Comparison of ENCODE assay signal across 27 mouse cellular contexts in genomic region chr14:28467956-28468355, GRCm38 (mm10). TPM values are rescaled to one million over a fixed set of nuclear protein-coding genes. Genes with fewer than 3 reads are reported as not detected.
A peak's percentile ranks its signal among the peaks of the same experiment; 100 is the strongest.
DNase-seq lines count a peak whose midpoint lies in the region; ATAC-seq and TF ChIP-seq lines count a peak whose summit lies in the region.
"Had no signal": no experiment of that assay in that cellular context is flagged by ENCODE, and none has a peak within 500 bp of the region (broad histone marks: within the 10 kb centered on the region; RNA-seq: fewer than 3 reads in every experiment).

No protein-coding gene starts in this region.

- H3K27me3 ChIP-seq in forebrain, embryonic 14.5 days (replicated peaks; ENCODE audit: control insufficient read depth, insufficient read depth, low read length) = peaks cover 18% of the 10 kb centered on the region; the same call in 1 of the 2 replicates
- no peaks in the 10 kb centered on the region; the same call in 1 of the 2 replicates for H3K27me3 ChIP-seq in forebrain, postnatal 0 days (ENCODE audit: insufficient read depth, low read length)
- no peaks in the 10 kb centered on the region for H3K27me3 ChIP-seq in lung, embryonic 14.5 days (ENCODE audit: insufficient read depth, low read length)
- no peaks in the 10 kb centered on the region for H3K27me3 ChIP-seq in limb, embryonic 14.5 days (ENCODE audit: control insufficient read depth, insufficient read depth, low read length)
- peaks cover 43% of the 10 kb centered on the region for H3K27me3 ChIP-seq in hindbrain, embryonic 13.5 days
- H3K27me3 ChIP-seq: heart, embryonic 12.5 days; lung, embryonic 15.5 days; neural tube, embryonic 15.5 days had no signal

- no peak for TF ChIP-seq POLR2A in limb, embryonic 14.5 days (IDR thresholded peaks at IDR 0.05; ENCODE audit: borderline replicate concordance, extremely low read depth, insufficient read depth, insufficient read length)

- H3K27ac ChIP-seq in forebrain, embryonic 14.5 days (ENCODE audit: low read depth, low read length) = no peak overlapping the region
- no peak overlapping the region for H3K27ac ChIP-seq in forebrain, postnatal 0 days (ENCODE audit: low read depth, low read length)
- no peak overlapping the region for H3K27ac ChIP-seq in lung, embryonic 14.5 days (ENCODE audit: low read depth)
- 0 out of 2 replicates have a peak overlapping the region, but pooled peaks have one; percentile 63 for H3K27ac ChIP-seq in limb, embryonic 14.5 days (replicated peaks; ENCODE audit: low read depth, low read length)
- H3K27ac ChIP-seq in hindbrain, embryonic 13.5 days = no peak overlapping the region
- H3K27ac ChIP-seq: embryonic facial prominence, embryonic 12.5 days; forebrain, embryonic 15.5 days; hindbrain, embryonic 10.5 days; liver, embryonic 14.5 days; lung, embryonic 15.5 days; midbrain, embryonic 10.5 days; neural tube, embryonic 15.5 days had no signal

- H3K9me3 ChIP-seq in forebrain, embryonic 14.5 days (replicated peaks; ENCODE audit: control insufficient read depth, low read length) = no peaks in the 10 kb centered on the region
- no peaks in the 10 kb centered on the region for H3K9me3 ChIP-seq in forebrain, postnatal 0 days (ENCODE audit: low read length)
- no peaks in the 10 kb centered on the region for H3K9me3 ChIP-seq in lung, embryonic 14.5 days (ENCODE audit: low read depth, low read length)
- H3K9me3 ChIP-seq in limb, embryonic 14.5 days (ENCODE audit: control insufficient read depth, low read length) = no peaks in the 10 kb centered on the region
- no peaks in the 10 kb centered on the region for H3K9me3 ChIP-seq in hindbrain, embryonic 13.5 days
- H3K9me3 ChIP-seq: embryonic facial prominence, embryonic 12.5 days; forebrain, embryonic 15.5 days; heart, embryonic 12.5 days; hindbrain, embryonic 10.5 days; lung, embryonic 15.5 days; midbrain, embryonic 10.5 days; neural tube, embryonic 15.5 days had no signal

- TF ChIP-seq CTCF in forebrain, postnatal 0 days (IDR thresholded peaks at IDR 0.05; ENCODE audit: low read depth) = no peak
- TF ChIP-seq CTCF in lung, embryonic 14.5 days (IDR thresholded peaks at IDR 0.05; ENCODE audit: low read depth) = no peak

- WGBS in forebrain, embryonic 14.5 days = 13% methylated on average over 5 of the region's 5 CpGs
- 17% methylated on average over 5 of the region's 5 CpGs for WGBS in forebrain, postnatal 0 days
- 42% methylated on average over 5 of the region's 5 CpGs for WGBS in lung, embryonic 14.5 days
- 8% methylated on average over 5 of the region's 5 CpGs for WGBS in limb, embryonic 14.5 days
- 48% methylated on average over 5 of the region's 5 CpGs for WGBS in hindbrain, embryonic 13.5 days

- no peak overlapping the region for H3K4me2 ChIP-seq in forebrain, embryonic 14.5 days (ENCODE audit: low read length)
- H3K4me2 ChIP-seq in forebrain, postnatal 0 days (ENCODE audit: low read depth) = no peak overlapping the region
- no peak overlapping the region for H3K4me2 ChIP-seq in lung, embryonic 14.5 days
- no peak overlapping the region for H3K4me2 ChIP-seq in limb, embryonic 14.5 days (replicated peaks; ENCODE audit: low read depth, low read length, severe bottlenecking)
- H3K4me2 ChIP-seq in hindbrain, embryonic 13.5 days = no peak overlapping the region
- H3K4me2 ChIP-seq: embryonic facial prominence, embryonic 12.5 days; forebrain, embryonic 15.5 days; heart, embryonic 12.5 days; lung, embryonic 15.5 days; neural tube, embryonic 15.5 days had no signal

- no peak overlapping the region for H3K4me3 ChIP-seq in forebrain, embryonic 14.5 days (ENCODE audit: low read depth, low read length)
- no peak overlapping the region for H3K4me3 ChIP-seq in forebrain, postnatal 0 days (ENCODE audit: low read depth, low read length)
- H3K4me3 ChIP-seq in lung, embryonic 14.5 days (ENCODE audit: low read depth, low read length) = no peak overlapping the region
- H3K4me3 ChIP-seq in limb, embryonic 14.5 days (replicated peaks; ENCODE audit: low read length) = no peak overlapping the region
- H3K4me3 ChIP-seq in hindbrain, embryonic 13.5 days = no peak overlapping the region
- H3K4me3 ChIP-seq: embryonic facial prominence, embryonic 12.5 days; forebrain, embryonic 15.5 days; heart, embryonic 12.5 days; hindbrain, embryonic 10.5 days; lung, embryonic 15.5 days; midbrain, embryonic 10.5 days; neural tube, embryonic 15.5 days had no signal

- no peaks in the 10 kb centered on the region for H3K4me1 ChIP-seq in forebrain, embryonic 14.5 days (ENCODE audit: control insufficient read depth, insufficient read depth, low read length)
- no peaks in the 10 kb centered on the region for H3K4me1 ChIP-seq in forebrain, postnatal 0 days (ENCODE audit: insufficient read depth)
- no peaks in the 10 kb centered on the region for H3K4me1 ChIP-seq in lung, embryonic 14.5 days (ENCODE audit: insufficient read depth)
- peaks cover 53% of the 10 kb centered on the region for H3K4me1 ChIP-seq in limb, embryonic 14.5 days (ENCODE audit: control insufficient read depth, insufficient read depth, low read length)
- peaks cover 17% of the 10 kb centered on the region for H3K4me1 ChIP-seq in hindbrain, embryonic 13.5 days (replicated peaks)
- H3K4me1 ChIP-seq: lung, embryonic 15.5 days had no signal

- H3K9ac ChIP-seq in forebrain, embryonic 14.5 days (ENCODE audit: low read length) = no peak overlapping the region
- no peak overlapping the region for H3K9ac ChIP-seq in forebrain, postnatal 0 days
- no peak overlapping the region for H3K9ac ChIP-seq in lung, embryonic 14.5 days
- H3K9ac ChIP-seq in limb, embryonic 14.5 days (ENCODE audit: low read depth, low read length, severe bottlenecking) = no peak overlapping the region
- no peak overlapping the region for H3K9ac ChIP-seq in hindbrain, embryonic 13.5 days
- H3K9ac ChIP-seq: embryonic facial prominence, embryonic 12.5 days; forebrain, embryonic 15.5 days; heart, embryonic 12.5 days; liver, embryonic 14.5 days; lung, embryonic 15.5 days; neural tube, embryonic 15.5 days had no signal

- no peaks in the 10 kb centered on the region for H3K36me3 ChIP-seq in forebrain, embryonic 14.5 days (ENCODE audit: control insufficient read depth, insufficient read depth, low read length)
- H3K36me3 ChIP-seq in forebrain, postnatal 0 days (ENCODE audit: insufficient read depth) = no peaks in the 10 kb centered on the region
- no peaks in the 10 kb centered on the region for H3K36me3 ChIP-seq in lung, embryonic 14.5 days (ENCODE audit: insufficient read depth)
- no peaks in the 10 kb centered on the region for H3K36me3 ChIP-seq in limb, embryonic 14.5 days (ENCODE audit: control insufficient read depth, insufficient read depth, low read length)
- no peaks in the 10 kb centered on the region for H3K36me3 ChIP-seq in hindbrain, embryonic 13.5 days
- H3K36me3 ChIP-seq: embryonic facial prominence, embryonic 12.5 days; forebrain, embryonic 15.5 days; heart, embryonic 12.5 days; hindbrain, embryonic 10.5 days; lung, embryonic 15.5 days; midbrain, embryonic 10.5 days; neural tube, embryonic 15.5 days had no signal

- peak; percentile 62 for DNase-seq in forebrain, embryonic 14.5 days (ENCODE audit: low spot score)
- DNase-seq in forebrain, postnatal 0 days = no peak
- DNase-seq in lung, embryonic 14.5 days = peak; percentile 68
- no peak for DNase-seq in lung, postnatal 36 days
- peak; percentile 78 for DNase-seq in forelimb bud, embryonic 11.5 days (ENCODE audit: low read depth, low spot score)
- peak; percentile 73 for DNase-seq in limb, embryonic 14.5 days (ENCODE audit: low spot score)
- DNase-seq in urinary bladder, adult 2 months (ENCODE audit: low spot score) = no peak
- DNase-seq: adrenal gland, adult 2 months; cerebellum, adult 11-12 months; cerebellum, postnatal 10 days; gastrocnemius, postnatal 25 days; heart, adult 18-20 months; heart, postnatal 10 days; left cerebral cortex, postnatal 4 days; lung, postnatal 4 days; right cerebral cortex, postnatal 4 days; thymus, postnatal 36 days had no signal

- ATAC-seq in forebrain, embryonic 14.5 days = no peak
- no peak for ATAC-seq in forebrain, postnatal 0 days
- no peak for ATAC-seq in lung, embryonic 14.5 days (ENCODE audit: insufficient read depth)
- ATAC-seq in limb, embryonic 14.5 days (ENCODE audit: low FRiP score, low read depth) = no peak; the same call in 1 of the 2 replicates
- ATAC-seq in hindbrain, embryonic 13.5 days (ENCODE audit: low FRiP score) = no peak
- ATAC-seq: forebrain, embryonic 15.5 days; intestine, postnatal 0 days had no signal

RNA-seq across cellular contexts. Expression of gene Wnt5a, which starts 36.6 kb away (rescaled TPM):
- 12.5 and 14.1 TPM in 2 replicates for polyA plus RNA-seq in forebrain, embryonic 14.5 days (2014; fragmentation: Nextera tagmentation; extraction: Ambion mirVana)
- total RNA-seq in forebrain, postnatal 0 days (2014; rRNA removed) = 6.8 and 11.4 TPM in 2 replicates
- 7.3 and 14.3 TPM in 2 replicates for polyA plus RNA-seq in forebrain, postnatal 0 days (2015; fragmentation: Nextera tagmentation; extraction: Ambion mirVana)
- 16.1 and 16.2 TPM in 2 replicates for polyA plus RNA-seq in lung, embryonic 14.5 days (2014; fragmentation: Nextera tagmentation; extraction: Ambion mirVana)
- polyA plus RNA-seq in limb, embryonic 14.5 days (2012; rRNA removed) = 103 and 115 TPM in 2 replicates
- 108 and 131 TPM in 2 replicates for polyA plus RNA-seq in limb, embryonic 14.5 days (2014; fragmentation: Nextera tagmentation; extraction: Ambion mirVana)
- polyA plus RNA-seq in urinary bladder, adult 2 months (2012; rRNA removed) = 64.0 and 69.0 TPM in 2 replicates
- 25.4 and 35.4 TPM in 2 replicates for polyA plus RNA-seq in hindbrain, embryonic 13.5 days (2015; fragmentation: Nextera tagmentation; extraction: Ambion mirVana)

Comparison
In these comparisons a context has a peak if more than half of its experiments do, and no peak if none do; other contexts are left out.
1. DNase-seq: peak in forebrain, embryonic 14.5 days (single experiment), lung, embryonic 14.5 days (single experiment), forelimb bud, embryonic 11.5 days (single experiment) and limb, embryonic 14.5 days (single experiment); none in forebrain, postnatal 0 days (single experiment), lung, postnatal 36 days (single experiment) and urinary bladder, adult 2 months (single experiment).